Mouse (Mus musculus) ovary, postnatal 14 days (tissue): ENCODE measurements around the gene Ccs.
"Not testable (repeated sequence)": the region's sequence is repeated elsewhere in the genome, so short reads cannot be mapped to it uniquely, and the experiment has no call there.

Experiments
- DNase-seq: peaks from one replicate; pipeline ENCODE4 v3.0.0; 2022; ENCODE audit warnings: low spot score

The Ccs gene

DNA sequence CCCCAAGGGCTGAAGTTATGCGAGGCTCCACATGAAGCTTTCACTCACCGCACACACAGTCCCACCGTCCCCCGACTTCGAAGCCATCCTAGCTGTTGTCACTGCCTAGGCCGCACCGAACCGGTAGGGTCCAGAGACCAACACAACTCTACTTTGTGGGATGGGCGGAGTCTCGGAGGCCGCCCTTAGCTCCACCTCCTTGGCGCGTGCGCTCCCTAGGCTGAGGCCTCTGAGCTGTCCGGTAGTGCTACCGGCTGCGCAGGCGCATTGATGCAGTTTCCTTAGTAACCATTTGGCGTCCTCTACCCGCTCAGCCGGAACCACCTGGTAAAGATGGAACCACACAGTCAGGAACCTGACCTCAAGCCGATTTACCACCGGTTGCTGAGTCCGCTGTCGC lies at the start of gene Ccs, which contains the start of gene Ccdc87:
Gene Ccs, minus strand, starts transcription at position 184 of the 400 bp plus-strand sequence.
Gene Ccdc87, plus strand, starts transcription at position 218 of the 400 bp plus-strand sequence.
- peak; percentile 94 for DNase-seq

DNA sequence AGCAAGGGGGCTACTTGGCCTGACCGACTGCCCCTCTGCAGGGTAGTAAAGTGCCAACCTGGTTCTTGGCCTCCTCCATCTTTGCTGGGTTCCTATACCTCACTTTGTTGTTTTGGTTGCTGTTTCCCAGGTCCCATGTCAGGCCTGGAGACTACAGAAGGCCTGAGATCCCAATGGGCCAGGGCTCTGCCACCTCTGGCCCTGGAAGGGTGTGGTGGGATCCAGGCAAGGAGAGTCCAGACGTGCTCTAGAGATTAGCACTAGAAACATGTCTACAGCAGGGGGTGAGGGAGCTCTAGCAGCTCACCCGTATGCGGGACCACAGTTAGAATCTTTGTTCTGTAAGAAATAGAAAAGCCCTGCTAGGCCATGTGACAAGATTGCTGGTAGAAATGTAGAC lies 44.8 kb upstream of the Ccs start:
- no peak for DNase-seq

DNA sequence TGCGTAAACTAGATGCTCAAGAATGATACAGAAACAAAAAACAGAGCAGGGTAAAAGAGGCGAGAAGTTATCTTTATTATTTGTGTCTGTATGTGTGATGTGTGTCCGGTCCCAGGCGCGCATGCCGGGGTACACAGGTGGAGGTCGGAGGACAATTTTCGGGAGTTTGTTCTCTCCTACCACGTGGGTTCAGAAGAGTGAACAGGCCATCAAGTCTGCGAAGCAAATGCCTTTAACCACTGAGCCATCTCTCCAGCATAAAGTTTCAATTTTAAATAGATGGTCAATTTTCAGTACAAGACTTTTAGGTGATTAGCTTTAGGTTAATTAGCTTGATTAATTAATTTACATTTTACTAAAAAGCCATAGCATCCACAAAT lies 40.2 kb upstream of the Ccs start:
- DNase-seq, result no peak

DNA sequence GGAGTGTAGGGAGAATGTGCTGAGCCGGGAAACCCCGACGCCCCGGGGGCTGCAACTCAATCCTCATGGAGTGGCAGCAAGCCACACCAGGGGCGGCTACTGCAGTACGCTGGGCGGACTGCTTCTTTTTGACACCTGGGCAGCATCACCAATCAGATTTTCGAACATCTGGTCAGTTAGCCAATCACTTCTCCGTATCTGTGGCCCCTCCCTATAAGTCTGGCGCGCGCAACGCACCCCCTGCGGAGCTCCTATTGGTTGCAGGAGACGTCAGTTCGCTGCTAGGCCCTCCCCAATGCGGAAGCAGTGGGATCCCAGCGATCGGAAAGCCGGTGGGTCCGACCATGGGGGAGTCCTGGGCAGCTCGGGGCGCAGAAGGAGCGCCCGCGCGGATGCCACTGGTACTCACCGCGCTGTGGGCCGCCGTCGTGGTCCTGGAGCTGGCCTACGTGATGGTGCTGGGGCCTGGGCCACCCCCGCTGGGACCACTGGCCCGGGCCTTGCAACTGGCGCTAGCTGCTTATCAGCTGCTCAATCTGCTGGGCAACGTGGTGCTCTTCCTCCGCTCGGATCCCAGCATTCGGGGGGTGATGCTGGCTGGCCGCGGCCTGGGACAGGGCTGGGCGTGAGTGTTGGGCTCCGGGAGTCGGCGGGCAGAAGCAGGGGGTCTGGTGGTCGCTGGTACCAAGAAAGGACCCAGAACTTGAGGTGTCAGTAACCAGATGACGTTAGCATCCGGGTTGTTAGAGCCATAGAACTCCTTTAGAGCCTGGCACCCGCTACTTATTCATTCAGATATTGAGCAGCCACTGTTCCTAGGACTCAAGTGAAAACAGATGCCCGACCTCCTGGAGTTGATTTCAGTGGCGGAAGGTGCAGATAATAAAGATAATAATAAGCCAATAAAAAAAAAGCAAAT lies 39.5 kb upstream of the Ccs start, which contains the start of gene Zdhhc24:
Gene Zdhhc24, plus strand, starts transcription at position 264 of the 919 bp plus-strand sequence.
- DNase-seq, result peak; percentile 97

DNA sequence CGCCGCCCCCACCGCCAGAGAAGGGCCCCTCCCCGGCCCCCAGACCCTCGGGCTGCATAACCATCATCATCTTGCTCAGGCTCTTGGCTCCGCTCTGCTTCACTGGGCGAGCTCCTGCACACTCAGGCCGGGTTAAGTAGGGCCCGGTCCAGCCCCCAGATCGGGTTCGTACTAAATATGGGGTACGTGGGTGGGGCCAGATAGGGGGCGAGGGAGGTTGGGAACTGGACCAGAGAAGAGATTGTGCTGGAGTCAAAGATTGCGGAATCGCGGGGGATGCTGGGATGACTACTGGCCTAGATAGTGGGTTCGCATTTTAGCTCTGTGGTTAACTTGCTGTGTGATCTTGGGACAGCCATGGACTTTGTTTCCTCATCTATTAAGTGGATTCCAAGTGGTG lies 38.7 kb upstream of the Ccs start, which contains the start of gene Actn3:
Gene Actn3, minus strand, starts transcription at position 125 of the 400 bp plus-strand sequence.
- DNase-seq, result peak; percentile 22

DNA sequence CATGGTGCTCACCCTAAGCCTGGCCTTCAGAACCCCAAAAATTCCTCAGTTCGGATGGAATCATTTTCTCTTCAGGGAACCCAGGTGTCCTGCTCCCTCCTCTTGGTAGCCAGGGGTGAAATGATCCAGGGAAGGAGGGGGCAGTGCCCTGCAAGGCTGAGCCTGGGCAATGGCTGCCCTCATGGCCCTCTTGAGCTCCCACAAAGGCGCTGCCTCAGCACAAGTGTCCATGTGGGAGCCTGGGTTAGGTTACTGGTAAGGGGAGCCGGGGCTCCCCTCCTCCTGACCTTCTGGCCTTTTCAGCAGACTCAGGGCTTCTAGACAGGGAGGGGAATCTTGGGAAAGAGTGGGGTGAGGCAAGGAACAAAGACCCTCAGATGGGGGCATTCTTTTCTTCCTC lies 37.6 kb upstream of the Ccs start:
- no peak for DNase-seq

DNA sequence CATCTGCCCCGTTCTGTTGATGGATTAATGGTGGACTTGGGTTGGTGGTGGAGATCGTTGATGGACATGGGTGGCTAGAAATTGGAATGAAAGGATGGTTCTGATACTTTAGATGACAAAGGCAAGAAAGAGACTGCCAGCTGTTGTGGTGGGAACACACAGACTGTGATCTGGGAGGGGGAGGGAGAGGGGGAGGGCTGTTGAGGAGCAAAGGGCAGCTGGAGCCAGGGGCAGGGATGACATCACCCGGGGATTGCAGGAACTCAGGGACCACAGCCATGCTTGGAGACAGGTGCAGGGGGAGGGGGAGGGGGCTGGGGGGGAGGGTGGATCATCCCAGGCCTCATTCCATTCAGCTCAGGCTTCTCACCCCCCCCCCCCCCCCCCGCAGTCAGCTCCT lies 37.1 kb upstream of the Ccs start:
- DNase-seq, result no peak

DNA sequence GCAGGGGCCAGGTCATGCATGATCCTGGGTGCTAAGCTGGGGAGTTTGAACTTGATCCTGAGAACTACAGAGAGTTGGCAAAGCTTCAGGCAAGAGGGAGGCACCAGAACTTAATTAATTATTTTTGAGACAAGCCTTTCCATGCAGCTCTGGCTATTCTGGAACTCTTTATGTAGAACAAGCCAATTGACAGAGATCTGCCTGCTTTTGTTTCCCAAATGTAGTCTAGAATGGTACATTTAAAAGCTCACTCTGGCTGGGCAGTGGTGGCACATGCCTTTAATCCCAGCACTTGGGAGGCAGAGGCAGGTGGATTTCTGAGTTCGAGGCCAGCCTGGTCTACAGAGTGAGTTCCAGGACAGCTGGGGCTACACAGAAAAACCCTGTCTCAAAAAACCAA lies 35.5 kb upstream of the Ccs start:
- DNase-seq, result not testable (repeated sequence)

DNA sequence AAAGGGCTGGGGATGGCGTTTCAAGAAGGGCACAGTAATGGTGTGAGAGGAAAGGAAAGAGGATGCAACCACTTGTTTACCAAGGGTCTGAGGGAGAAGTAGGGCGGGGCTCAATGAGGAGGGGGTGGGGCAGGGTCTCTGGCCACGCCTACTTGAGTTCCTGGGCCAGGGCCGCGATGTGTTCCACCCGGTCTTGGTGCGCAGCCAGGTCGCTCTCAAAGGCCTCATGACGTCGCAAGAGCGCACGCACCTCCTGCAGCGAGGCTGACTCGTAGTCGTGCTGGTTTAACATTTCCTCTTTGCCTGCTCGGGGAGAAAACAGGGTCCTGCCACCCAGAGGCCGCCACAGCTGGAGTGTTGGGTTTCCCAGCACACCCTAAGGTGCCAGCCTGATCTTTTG lies 26.0 kb upstream of the Ccs start:
- no peak for DNase-seq

DNA sequence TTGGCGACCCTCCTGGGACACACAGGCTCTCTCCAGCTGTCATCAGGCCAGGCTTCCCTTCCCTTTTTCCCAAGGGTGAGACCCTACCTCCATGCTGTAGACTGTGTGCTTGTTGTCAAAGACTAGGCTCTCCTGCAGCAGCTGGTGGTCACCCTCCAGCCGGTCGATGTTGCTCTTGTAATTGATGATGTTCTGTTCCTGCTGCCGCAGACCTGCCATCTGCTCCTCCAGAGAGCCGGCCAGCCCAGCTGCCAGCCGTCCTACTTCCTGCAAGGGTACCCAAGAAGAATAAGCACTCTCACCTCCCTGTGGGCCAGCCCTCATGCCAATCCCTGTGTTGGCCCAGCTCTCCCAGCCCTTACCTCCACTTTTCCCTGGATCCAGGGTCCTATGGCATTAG lies 23.9 kb upstream of the Ccs start:
- DNase-seq, result no peak

DNA sequence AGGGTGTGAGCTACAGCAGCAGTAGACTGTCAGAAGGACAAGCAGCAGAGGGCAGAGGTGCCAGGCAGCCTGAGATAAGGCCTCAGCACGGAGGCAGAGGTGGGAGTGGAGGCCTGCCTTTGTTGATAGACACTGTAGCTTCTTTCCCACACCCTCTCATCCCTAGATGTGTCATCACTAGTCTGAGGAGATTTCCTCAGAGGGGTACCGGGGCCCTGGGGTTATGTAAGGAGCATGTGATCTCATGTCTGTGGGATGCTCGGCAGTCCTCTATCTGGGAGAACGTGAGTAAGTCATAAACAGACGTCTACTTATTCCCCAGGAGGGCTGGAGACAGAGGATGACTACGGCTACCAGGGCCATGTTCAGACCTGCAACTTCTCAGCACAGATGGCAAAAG lies 19.9 kb upstream of the Ccs start:
- no peak for DNase-seq

DNA sequence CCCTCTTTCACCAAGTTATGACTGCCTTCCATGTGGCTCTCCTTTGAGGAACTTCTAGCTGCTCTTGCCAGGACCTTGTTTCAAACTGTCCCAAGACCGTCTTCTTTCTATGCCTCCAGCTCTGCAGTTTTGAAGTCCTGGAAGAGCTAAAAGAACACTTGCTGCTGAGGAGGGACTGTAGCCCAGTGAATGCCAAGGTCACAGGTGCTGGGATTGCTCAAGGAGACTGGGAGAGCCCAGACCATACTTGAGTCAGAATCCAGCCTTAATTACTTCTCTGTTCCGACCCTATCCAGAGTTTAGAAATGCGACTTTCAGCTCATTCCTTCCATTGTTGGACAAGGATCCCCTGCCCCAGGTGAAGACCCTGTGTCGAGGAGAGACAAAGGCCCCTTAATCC lies 16.8 kb upstream of the Ccs start:
- DNase-seq, result no peak

DNA sequence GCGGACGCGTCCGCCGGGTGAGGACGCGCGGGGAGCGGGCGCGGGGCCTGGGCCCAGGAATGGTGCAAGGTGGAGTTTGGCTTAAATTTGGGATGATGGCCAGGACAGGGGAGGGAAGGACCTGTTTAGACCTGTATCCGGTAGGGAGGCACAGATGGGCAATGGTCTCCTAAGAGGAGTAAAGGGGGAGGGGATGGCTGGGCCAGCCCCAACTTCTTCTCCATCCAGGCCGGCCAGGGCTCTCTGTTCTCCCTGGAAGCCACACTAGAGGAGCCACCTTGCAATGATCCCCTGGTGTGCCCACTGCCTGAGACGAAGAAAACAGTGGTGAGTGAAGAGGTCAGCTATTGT lies 16.3 kb upstream of the Ccs start:
- no peak for DNase-seq

DNA sequence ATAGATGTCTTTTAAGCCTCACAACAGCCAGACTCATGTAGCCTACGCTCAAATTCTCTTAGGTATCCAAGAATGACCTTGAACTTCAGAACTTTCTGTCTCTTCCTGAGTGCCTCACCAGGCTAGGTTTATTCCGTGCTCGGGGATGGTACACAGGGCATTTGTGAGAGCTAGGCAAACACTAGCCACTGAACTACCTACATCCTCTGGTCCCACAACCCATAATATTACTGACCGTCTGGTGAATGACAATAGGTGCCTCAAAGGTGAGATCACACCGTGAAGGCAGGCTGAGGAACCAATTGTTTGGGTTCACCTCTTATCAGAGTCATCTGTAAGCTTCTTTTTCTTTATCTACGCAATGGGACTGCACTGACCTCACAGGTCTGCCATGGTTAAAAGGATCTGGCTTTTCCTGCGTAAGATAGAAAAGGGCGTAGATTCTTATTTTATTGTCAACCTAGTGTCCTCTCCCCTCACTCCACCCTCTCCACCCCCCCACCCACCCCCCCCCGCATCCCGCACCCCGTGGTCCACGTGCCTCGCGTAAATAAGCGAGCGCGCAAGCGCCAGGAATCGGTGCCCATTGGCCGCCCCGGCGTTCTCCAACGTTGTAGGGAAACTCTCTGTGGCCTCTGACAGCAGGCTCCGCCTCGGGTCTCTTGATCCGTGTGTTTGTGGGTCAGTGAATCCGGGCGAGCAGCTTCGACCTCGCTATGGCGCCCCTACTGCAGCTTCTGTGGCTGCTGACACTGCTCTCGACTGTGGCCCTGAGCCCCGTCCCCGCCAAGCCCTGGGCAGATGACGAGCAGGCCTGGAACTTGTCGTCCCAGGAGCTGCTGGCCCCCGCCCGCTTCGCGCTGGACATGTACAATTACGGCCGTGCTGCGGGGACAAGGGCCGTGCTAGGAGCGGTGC lies 15.7 kb upstream of the Ccs start, which contains the start of gene Ctsf:
Gene Ctsf, plus strand, starts transcription at position 579 of the 918 bp plus-strand sequence.
- DNase-seq, result peak; percentile 78

DNA sequence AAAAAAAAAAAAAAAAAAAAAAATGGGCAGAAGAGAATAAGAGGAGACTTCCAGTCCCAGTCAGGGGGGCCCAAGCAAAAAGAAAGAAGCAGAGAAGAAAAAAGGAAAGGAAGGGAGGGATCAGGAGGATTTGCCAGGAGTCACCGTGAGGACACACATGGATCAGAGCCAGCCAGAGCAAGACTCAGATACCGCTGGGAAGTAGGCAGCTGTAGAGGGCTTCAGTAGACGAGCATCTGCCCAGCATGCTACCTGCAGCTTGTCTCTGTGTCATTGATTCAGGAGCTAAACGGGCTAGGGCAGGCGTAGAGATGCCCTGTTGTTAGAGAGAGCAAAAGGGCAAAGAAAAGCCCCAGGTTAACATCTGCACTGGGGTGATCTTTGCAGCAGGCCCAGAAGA lies 11.1 kb upstream of the Ccs start:
- DNase-seq, result no peak

DNA sequence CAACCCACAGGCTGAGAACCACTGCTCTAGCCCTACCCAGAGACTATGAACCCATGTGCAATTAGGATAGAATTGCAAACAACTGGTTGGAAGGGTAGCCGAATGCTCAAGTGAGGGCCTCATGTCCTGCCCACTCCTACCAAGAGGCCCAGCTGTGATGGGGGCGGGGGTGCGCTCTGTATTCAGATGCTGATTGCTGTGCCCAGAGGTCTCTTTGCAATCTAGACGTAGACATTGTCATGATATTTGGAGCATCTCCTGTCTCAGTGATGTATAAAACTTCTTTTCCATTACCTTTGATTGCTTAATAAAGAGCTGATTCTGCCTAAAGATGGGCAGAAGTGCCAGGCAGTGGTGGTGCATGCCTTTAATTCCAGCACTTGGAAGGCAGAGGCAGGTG lies 10.7 kb upstream of the Ccs start:
- DNase-seq, result no peak

DNA sequence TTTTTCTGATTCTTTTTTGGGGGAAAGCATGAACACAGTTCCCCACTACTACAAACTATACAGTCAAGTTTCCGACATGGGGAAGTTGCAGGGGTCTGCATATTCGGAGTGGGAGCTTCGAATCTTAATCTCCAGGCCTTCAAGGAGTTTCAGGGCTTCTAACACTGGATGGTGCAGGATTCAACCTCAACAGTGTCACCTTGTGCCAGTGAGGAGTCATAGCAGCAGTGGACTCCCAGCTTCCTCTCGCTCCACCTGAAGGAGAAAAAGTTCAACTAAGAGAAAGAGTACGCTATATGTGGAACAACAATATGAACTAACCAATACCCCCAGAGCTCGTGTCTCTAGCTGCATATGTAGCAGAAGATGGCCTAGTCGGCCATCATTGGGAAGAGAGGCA lies 8.4 kb upstream of the Ccs start:
- no peak for DNase-seq

DNA sequence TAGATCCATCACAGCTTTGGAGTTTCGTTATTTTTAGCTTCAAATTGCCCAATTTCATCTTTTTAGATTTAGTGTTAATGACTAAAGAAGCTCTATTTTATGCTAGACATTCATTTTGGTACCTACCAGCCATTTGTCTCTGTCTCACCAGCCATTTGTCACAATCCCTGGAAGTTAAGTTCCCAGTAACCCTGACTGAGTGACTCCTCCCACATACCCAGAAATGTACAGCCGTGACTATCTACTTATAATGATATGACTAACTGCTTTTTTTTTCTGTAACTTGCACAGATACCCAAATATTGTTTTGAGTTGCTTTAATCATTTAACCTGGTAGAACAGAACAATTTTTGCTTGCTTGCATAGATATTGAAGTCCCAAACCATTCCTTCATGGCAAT lies 6.7 kb upstream of the Ccs start:
- no peak for DNase-seq

DNA sequence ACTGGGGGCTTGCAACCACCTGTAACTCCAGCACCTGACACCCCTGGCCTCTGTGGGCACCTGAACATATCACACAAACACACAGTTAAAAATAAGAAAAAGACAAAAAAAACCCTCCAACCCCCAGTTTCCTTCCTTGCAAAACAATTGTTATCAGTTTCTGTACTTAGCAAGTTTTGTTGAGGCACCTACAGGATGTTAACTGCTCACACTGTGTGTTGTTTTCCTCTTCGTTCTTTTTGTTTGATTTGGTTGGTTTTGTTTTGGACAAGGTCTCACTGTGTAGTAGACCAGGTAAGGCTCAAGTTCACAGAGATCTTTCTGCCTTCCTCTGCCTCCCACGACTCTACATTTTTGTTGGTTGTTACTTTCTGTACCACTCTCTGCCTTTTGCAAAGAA lies 3.5 kb upstream of the Ccs start:
- DNase-seq, result no peak

DNA sequence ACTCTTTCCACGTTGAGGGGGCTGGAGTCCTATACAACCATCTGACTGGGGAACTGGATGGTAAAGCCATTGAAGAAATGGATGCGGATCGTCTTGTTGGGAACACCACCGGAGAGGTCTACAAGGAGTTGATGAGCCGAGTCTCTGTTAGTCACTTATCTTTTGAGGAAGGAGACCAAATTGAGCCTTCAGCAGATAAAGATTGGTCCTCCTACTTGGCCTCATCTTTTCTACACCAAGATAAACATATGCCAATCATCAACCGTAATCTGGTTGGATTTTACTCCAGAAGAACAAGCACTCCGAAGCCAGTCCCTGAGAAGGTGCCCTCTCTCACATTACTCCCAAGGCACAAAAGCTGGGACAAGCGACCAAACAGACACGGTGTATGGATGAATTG lies 1.7 kb upstream of the Ccs start:
- no peak for DNase-seq

DNA sequence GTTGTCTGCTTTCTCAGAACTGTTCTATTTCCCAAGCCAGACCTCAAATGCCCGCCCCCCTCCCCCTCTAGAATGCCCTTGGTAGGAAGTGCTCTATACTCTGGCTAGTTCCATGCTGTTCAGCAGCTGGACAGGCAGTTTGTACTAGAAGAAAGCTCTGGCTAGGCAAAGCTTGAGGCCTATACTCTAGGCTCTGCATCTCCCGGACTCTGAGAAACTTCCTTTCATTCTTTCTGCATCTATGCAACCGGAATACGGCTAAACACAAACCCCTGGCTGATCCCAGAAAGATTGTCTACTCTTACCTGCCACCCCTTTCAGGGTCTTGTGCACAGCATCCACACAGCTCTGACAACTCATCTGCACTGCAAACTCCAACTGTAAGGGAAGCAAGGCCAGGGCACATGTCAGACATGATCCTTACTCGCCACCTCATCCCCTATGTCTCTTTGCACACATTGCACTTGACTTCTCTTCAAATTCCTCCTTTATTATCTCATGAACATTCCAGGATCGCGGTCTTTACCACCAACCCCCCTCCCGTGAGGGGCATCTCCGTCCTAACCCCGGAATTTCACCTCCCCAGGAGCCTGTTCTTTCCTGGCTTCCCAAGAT lies 499 bp downstream of the Ccs start:
- DNase-seq, result no peak

DNA sequence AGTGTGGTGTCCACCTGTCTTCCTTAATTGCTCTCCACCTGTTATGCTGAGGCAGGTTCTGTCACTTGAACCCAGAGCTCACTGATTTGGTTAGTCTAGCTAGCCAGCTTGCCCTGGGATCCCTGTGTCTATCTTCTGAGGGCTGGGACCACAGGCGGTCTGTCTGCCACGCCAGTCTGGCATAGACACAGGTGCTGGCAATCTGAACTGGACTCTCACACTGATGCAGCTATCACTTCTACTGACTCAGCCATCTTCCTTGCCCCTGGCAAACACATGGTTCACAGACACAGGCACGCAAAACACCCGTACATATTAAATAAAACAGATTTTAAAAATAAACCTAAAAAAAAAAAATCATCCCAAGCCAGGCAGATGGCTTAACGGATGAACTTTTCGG lies 2.1 kb downstream of the Ccs start:
- no peak for DNase-seq
